Mouse (Mus musculus) heart, adult 2 months (tissue): ENCODE measurements at regions not wholly inside any gene's neighbourhood (a gene's known extent, or its start where the extent isn't known, plus 50 kb on each side); places are given as distances from the start of the nearest gene placed in this dataset.

Experiments used
- CTCF ChIP-seq: fragments of 200-600 bp; IDR thresholded peaks from 2 replicates; pipeline ENCODE4 v1.8.1; 2022; ENCODE audit warnings: antibody characterized with exemption, mild to moderate bottlenecking, moderate library complexity
- POLR2A ChIP-seq: fragments of 200-500 bp; IDR thresholded peaks from 2 replicates; pipeline ENCODE4 v1.6.1; 2011; ENCODE audit warnings: mild to moderate bottlenecking, low read depth, low read length, control low read depth; ENCODE audit not compliant: insufficient read depth

DNA sequence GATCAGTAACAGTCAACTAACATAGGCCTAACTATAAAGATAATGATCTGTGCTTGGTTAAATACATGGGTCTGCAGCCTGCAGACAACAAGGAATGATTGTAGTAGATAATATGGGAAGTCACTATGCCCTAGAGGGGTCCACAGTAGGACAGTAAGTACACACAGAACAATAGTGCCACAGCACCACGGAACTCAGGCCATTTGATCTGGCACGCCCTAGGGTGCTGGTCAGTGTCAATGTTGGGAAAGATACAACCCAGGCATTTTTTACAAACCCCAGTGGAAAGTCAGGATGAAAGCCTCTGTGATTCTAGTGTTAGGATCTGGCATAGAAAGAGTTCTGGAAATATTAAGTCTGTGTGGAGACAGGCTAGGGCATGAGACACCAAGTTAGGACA, 144.4 kb downstream of the Adamts15 start:
- TF ChIP-seq CTCF, result no peak
- TF ChIP-seq POLR2A, result no peak
